Mouse (Mus musculus) thymus, postnatal 10 days (tissue): ENCODE data around the gene Smim23.

Experiments used
- DNase-seq, 2 experiments: peaks; one replicate each; pipeline ENCODE4 v3.0.0; 2021; ENCODE audit warnings: low spot score in 2 of 2

Gene Smim23

GRCm38 (mm10) chr11:32780747-32781536 lies 43.5 kb downstream of the Smim23 start:
- no peak for DNase-seq

GRCm38 (mm10) chr11:32768642-32769343 lies 55.6 kb downstream of the Smim23 start:
- DNase-seq, result peak; percentile 6 to 35
